Mouse (Mus musculus): ENCODE data around the gene Tas2r116. TPM values are rescaled to one million over a fixed set of nuclear protein-coding genes. Genes with fewer than 3 reads are reported as not detected.

Tas2r116 gene
- polyA plus RNA-seq (2014; fragmentation: Nextera tagmentation; extraction: Ambion mirVana), result not detected in 2 replicates

DNA sequence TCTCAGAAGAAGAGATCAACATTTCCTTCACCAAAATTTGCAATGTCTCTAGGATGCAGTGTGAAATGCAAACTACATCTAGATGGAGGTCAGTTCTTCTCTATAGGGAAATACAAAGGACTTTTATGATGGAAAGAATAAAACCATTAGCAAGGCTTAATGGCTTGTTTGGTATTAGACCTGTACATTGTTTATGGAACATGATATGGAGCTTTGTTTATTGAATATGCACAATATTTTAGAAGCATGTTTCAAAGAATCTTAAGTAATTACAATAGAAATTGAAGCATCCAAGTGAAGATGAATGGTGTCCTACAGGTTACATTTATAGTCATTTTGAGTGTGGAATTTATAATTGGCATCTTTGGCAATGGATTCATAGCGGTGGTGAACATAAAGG lies at the start of gene Tas2r116:
TSS of gene Tas2r116 (plus strand) at position 301 of the 400 bp plus-strand sequence.
- ATAC-seq (ENCODE audit: low FRiP score), result no peak
- WGBS, result 83% methylated on average over 1 of the region's 1 CpGs

DNA sequence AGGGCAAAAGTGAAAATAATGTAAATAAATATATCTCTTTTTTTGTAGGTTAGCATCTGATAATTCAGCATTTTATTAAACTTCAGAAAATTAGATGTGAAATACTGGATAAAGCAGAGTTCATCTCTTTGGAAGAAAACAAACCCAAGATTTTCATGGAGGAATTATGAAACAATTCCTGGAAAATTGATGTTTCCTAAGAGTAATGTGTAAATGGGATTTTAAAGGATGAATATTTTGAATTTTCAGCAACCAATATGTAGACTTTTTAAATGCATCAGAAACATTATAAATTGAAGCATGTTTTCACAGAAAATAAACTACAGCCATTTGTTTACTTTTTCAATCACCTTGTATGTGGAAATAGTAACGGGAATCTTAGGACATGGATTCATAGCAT lies 8.4 kb upstream of the Tas2r116 start, which contains the start of gene Tas2r123:
TSS of gene Tas2r123 (plus strand) at position 301 of the 400 bp plus-strand sequence.
- Histone ChIP-seq H3K27me3 (ENCODE audit: control insufficient read depth, insufficient read depth, low read length) (no peaks in the 10 kb centered on the region), H3K9me3 (ENCODE audit: control insufficient read depth, low read length) (no peaks in the 10 kb centered on the region), H3K27ac (no peak within 1 kb of the TSS), H3K36me3 (replicated peaks; ENCODE audit: control insufficient read depth, insufficient read depth) (no peaks in the 10 kb centered on the region), H3K4me1 (replicated peaks; ENCODE audit: control insufficient read depth, insufficient read depth, low read length) (no peaks in the 10 kb centered on the region), H3K9ac (no peak within 1 kb of the TSS), H3K4me2 (replicated peaks) (no peak within 1 kb of the TSS), H3K4me3 (replicated peaks; ENCODE audit: low read length) (no peak within 1 kb of the TSS)
- DNase-seq (ENCODE audit: low spot score) (no peak), ATAC-seq (ENCODE audit: low FRiP score) (no peak)
- 90% methylated on average over 1 of the region's 1 CpGs for WGBS

More for the DNA sequence above, at the start of gene Tas2r116:
- H3K9me3 ChIP-seq (ENCODE audit: control insufficient read depth, low read length), result no peaks in the 10 kb centered on the region
- H3K4me3 ChIP-seq (replicated peaks; ENCODE audit: low read length), result no peak within 1 kb of the TSS
- H3K27me3 ChIP-seq (ENCODE audit: control insufficient read depth, insufficient read depth, low read length), result no peaks in the 10 kb centered on the region
- H3K9ac ChIP-seq, result no peak within 1 kb of the TSS
- no peaks in the 10 kb centered on the region for H3K36me3 ChIP-seq (replicated peaks; ENCODE audit: control insufficient read depth, insufficient read depth)
- no peaks in the 10 kb centered on the region for H3K4me1 ChIP-seq (replicated peaks; ENCODE audit: control insufficient read depth, insufficient read depth, low read length)
- no peak within 1 kb of the TSS for H3K27ac ChIP-seq
- H3K4me2 ChIP-seq (replicated peaks), result no peak within 1 kb of the TSS
- no peak for DNase-seq (ENCODE audit: low spot score)

DNA sequence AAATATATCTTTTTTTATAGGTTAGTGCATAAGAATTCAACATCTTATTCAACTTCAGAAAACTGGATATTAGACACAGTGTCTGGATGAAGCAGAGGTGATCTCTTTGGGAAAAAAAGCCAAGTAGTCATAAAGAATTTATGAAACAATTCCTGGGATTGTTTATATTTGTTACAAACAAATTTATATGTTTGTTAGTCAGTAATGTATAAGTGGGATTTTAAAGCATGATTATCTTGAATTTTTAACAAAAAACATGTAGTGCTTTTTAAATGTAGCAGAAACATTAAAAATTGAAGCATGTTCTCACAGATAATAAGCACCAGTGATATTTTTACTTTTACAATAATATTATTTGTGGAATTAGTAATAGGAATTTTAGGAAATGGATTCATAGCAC lies 12.5 kb downstream of the Tas2r116 start, which contains the start of gene Tas2r110:
TSS of gene Tas2r110 (plus strand) at position 301 of the 400 bp plus-strand sequence.
- H3K4me2 ChIP-seq (replicated peaks), result no peak within 1 kb of the TSS
- no peak within 1 kb of the TSS for H3K4me3 ChIP-seq (replicated peaks; ENCODE audit: low read length)
- H3K36me3 ChIP-seq (replicated peaks; ENCODE audit: control insufficient read depth, insufficient read depth), result no peaks in the 10 kb centered on the region
- H3K9ac ChIP-seq, result no peak within 1 kb of the TSS
- no peaks in the 10 kb centered on the region for H3K4me1 ChIP-seq (replicated peaks; ENCODE audit: control insufficient read depth, insufficient read depth, low read length)
- no peak within 1 kb of the TSS for H3K27ac ChIP-seq
- ATAC-seq (ENCODE audit: low FRiP score), result no peak
- no peaks in the 10 kb centered on the region for H3K9me3 ChIP-seq (ENCODE audit: control insufficient read depth, low read length)
- DNase-seq (ENCODE audit: low spot score), result peak; percentile 14
- no peaks in the 10 kb centered on the region for H3K27me3 ChIP-seq (ENCODE audit: control insufficient read depth, insufficient read depth, low read length)

DNA sequence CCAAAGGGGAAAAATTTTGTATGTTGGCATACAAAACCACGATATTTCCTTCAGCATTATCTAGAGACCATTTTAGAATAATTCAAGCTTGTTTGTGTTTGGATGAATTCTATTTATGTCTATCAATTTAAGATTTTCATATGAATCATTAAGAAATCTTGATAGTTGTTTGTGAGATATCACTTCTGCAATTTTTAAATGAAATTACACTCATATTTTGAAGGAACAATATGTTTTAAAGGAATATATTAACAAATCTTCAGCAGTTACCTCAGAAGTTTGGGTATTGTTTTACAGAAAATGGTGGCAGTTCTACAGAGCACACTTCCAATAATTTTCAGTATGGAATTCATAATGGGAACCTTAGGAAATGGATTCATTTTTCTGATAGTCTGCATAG lies 37.5 kb downstream of the Tas2r116 start, which contains the start of gene Tas2r113:
TSS of gene Tas2r113 (plus strand) at position 301 of the 400 bp plus-strand sequence.
- no peak for ATAC-seq (ENCODE audit: low FRiP score)
- no peaks in the 10 kb centered on the region for H3K36me3 ChIP-seq (replicated peaks; ENCODE audit: control insufficient read depth, insufficient read depth)
- no peaks in the 10 kb centered on the region for H3K4me1 ChIP-seq (replicated peaks; ENCODE audit: control insufficient read depth, insufficient read depth, low read length)
- no peak within 1 kb of the TSS for H3K27ac ChIP-seq
- no peaks in the 10 kb centered on the region for H3K9me3 ChIP-seq (ENCODE audit: control insufficient read depth, low read length)
- no peak for DNase-seq (ENCODE audit: low spot score)
- H3K4me3 ChIP-seq (replicated peaks; ENCODE audit: low read length), result no peak within 1 kb of the TSS
- WGBS, result 73% methylated on average over 1 of the region's 1 CpGs
- H3K27me3 ChIP-seq (ENCODE audit: control insufficient read depth, insufficient read depth, low read length), result no peaks in the 10 kb centered on the region
- H3K9ac ChIP-seq, result no peak within 1 kb of the TSS
- H3K4me2 ChIP-seq (replicated peaks), result no peak within 1 kb of the TSS

Other genes with a start within 250 kb of the Tas2r116 start
- gene A630073D07Rik, start 203.9 kb upstream of the Tas2r116 start, polyA plus RNA-seq (2014; fragmentation: Nextera tagmentation; extraction: Ambion mirVana), result not detected in 2 replicates
- gene Tas2r120, start 198.5 kb upstream of the Tas2r116 start, polyA plus RNA-seq (2014; fragmentation: Nextera tagmentation; extraction: Ambion mirVana), result not detected in 2 replicates
- gene Tas2r121, start 154.4 kb upstream of the Tas2r116 start, polyA plus RNA-seq (2014; fragmentation: Nextera tagmentation; extraction: Ambion mirVana), result not detected in 2 replicates
- not detected in 2 replicates for gene Tas2r122, start 143.5 kb upstream of the Tas2r116 start, polyA plus RNA-seq (2014; fragmentation: Nextera tagmentation; extraction: Ambion mirVana)
- not detected in 2 replicates for gene Tas2r115, start 117.4 kb upstream of the Tas2r116 start, polyA plus RNA-seq (2014; fragmentation: Nextera tagmentation; extraction: Ambion mirVana)
- not detected in 2 replicates for gene Tas2r124, start 100.7 kb upstream of the Tas2r116 start, polyA plus RNA-seq (2014; fragmentation: Nextera tagmentation; extraction: Ambion mirVana)
- not detected in 2 replicates for gene Tas2r102, start 93.3 kb upstream of the Tas2r116 start, polyA plus RNA-seq (2014; fragmentation: Nextera tagmentation; extraction: Ambion mirVana)
- gene Tas2r136, start 77.3 kb upstream of the Tas2r116 start, polyA plus RNA-seq (2014; fragmentation: Nextera tagmentation; extraction: Ambion mirVana), result not detected in 2 replicates
- gene Tas2r117, start 52.6 kb upstream of the Tas2r116 start, polyA plus RNA-seq (2014; fragmentation: Nextera tagmentation; extraction: Ambion mirVana), result not detected in 2 replicates
- gene Tas2r123, start 8.3 kb upstream of the Tas2r116 start, polyA plus RNA-seq (2014; fragmentation: Nextera tagmentation; extraction: Ambion mirVana), result not detected in 2 replicates
- gene Tas2r110, start 12.6 kb downstream of the Tas2r116 start, polyA plus RNA-seq (2014; fragmentation: Nextera tagmentation; extraction: Ambion mirVana), result not detected in 2 replicates
- not detected in 2 replicates for gene Tas2r113, start 37.6 kb downstream of the Tas2r116 start, polyA plus RNA-seq (2014; fragmentation: Nextera tagmentation; extraction: Ambion mirVana)
- gene Tas2r125, start 54.2 kb downstream of the Tas2r116 start, polyA plus RNA-seq (2014; fragmentation: Nextera tagmentation; extraction: Ambion mirVana), result not detected in 2 replicates
- not detected in 2 replicates for gene Tas2r129, start 95.7 kb downstream of the Tas2r116 start, polyA plus RNA-seq (2014; fragmentation: Nextera tagmentation; extraction: Ambion mirVana)
- gene Tas2r131, start 102.5 kb downstream of the Tas2r116 start, polyA plus RNA-seq (2014; fragmentation: Nextera tagmentation; extraction: Ambion mirVana), result not detected in 2 replicates
- gene Tas2r109, start 125.5 kb downstream of the Tas2r116 start, polyA plus RNA-seq (2014; fragmentation: Nextera tagmentation; extraction: Ambion mirVana), result not detected in 2 replicates
- not detected in 2 replicates for gene Tas2r103, start 181.7 kb downstream of the Tas2r116 start, polyA plus RNA-seq (2014; fragmentation: Nextera tagmentation; extraction: Ambion mirVana)
- gene Tas2r140, start 200.4 kb downstream of the Tas2r116 start, polyA plus RNA-seq (2014; fragmentation: Nextera tagmentation; extraction: Ambion mirVana), result not detected in 2 replicates
- 113 and 117 TPM in 2 replicates for gene Smim10l1, start 249.5 kb downstream of the Tas2r116 start, polyA plus RNA-seq (2014; fragmentation: Nextera tagmentation; extraction: Ambion mirVana)

All from hindbrain, embryonic 14.5 days (tissue).